Mouse (Mus musculus): ENCODE results near the gene Smg6. TPM values are rescaled to one million over a fixed set of nuclear protein-coding genes. Genes with fewer than 3 reads are reported as not detected.

Gene Smg6
- total RNA-seq, 1 experiment = 19.9 TPM

DNA sequence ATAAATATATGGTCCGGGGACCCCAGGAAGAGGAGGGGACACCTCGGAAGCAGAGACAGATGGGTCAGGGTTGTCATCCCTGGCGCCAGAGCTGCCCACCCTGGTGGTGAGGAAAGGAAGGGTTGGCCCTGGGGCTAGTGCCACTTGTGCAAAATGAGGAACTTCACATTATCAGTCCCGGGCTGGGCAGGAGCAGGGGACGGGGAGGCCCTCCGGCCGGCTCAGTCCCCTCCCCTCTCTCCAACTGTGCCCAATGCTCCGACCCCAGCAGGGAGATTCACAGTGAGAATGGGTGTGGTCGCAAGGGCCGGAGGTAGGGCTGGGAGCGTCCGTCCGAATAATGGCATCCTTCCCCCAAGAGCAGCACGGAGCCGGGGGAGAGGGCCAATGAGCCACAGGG is 239.1 kb downstream of the Smg6 start:
- H3K36me3 ChIP-seq (ENCODE audit: control insufficient read depth, insufficient read depth, low read length, poor library complexity, severe bottlenecking) = no peaks in the 10 kb centered on the region; the same call in 1 of the 2 replicates
- peaks cover 0 to 12% of the 10 kb centered on the region in 2 experiments; a peak in 1 of 4 replicates for H3K4me1 ChIP-seq (ENCODE audit: control insufficient read depth in 2 of 2, insufficient read depth in 2 of 2, low read length in 2 of 2, poor library complexity in 1 of 2)
- in situ Hi-C loops (cut with MboI; ENCODE audit: low sequenced_read_pairs in 2 of 2, unreplicated experiment in 2 of 2) = no loop called here
- no peak overlapping the region for H3K27ac ChIP-seq (ENCODE audit: insufficient read depth, low read depth, low read length, poor library complexity, severe bottlenecking)
- TF ChIP-seq HCFC1 (IDR thresholded peaks at IDR 0.05; ENCODE audit: borderline replicate concordance, insufficient read depth, low read length) (no peak), CHD2 (IDR thresholded peaks at IDR 0.05; ENCODE audit: low read depth, low read length) (no peak), ZNF384 (IDR thresholded peaks at IDR 0.05; ENCODE audit: low read depth, low read length) (no peak), MAFK (IDR thresholded peaks at IDR 0.05; ENCODE audit: insufficient read depth, low read depth, low read length) (no peak), ZC3H11A (IDR thresholded peaks at IDR 0.05; ENCODE audit: borderline replicate concordance, low read depth, low read length) (no peak)
- DNase-seq (ENCODE audit: low read depth, low spot score) = no peak
- H3K4me3 ChIP-seq (ENCODE audit: insufficient read depth in 1 of 2, low read depth in 1 of 2, low read length in 2 of 2, poor library complexity in 1 of 2, severe bottlenecking in 1 of 2) = peak overlapping the region; percentile 2 to 32; a peak in 2 of 4 replicates
- no peaks in the 10 kb centered on the region for H3K9me3 ChIP-seq (ENCODE audit: control insufficient read depth, insufficient read depth, low read depth, low read length)
- no peak overlapping the region for H3K9ac ChIP-seq (ENCODE audit: insufficient read depth, low read depth, low read length, poor library complexity, severe bottlenecking)

DNA sequence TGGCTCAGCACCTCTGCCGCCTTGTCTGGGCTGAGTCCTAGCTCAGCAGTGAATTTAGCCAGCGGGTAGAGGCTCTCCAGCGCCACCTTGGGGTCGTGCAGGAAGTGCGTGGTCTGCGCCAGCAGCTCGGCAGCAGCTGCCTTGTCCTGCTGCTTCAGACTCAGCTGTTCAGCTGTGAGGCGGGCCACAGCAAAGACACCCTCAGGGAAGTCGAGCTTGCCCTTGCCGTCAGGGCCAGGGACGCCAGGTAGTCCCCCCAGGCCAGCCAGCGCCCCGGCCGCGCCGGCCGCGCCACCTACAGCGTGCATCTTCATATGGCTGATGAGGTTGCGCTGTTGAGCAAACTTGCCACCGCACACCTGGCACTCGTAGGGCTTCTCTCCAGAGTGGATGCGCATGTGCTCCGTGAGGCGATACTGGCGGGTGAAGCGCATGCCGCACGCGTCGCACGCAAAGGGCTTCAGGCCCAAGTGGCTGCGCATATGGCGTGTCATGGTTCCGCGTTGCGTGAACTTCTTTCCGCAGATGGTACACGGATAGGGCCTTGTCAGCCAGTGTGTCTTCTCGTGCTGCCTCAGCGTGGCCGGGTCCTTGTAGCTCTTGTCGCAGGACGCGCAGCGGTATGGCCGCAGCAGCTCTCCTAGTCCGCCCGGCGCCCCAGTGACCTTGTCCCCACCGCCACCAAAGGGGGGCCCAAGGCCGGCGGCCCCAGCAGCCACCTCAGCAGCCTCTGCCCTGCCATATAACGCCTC is 240.0 kb downstream of the Smg6 start:
- in situ Hi-C loops (cut with MboI; ENCODE audit: low sequenced_read_pairs in 2 of 2, unreplicated experiment in 2 of 2) = no loop called here
- TF ChIP-seq CHD2 (IDR thresholded peaks at IDR 0.05; ENCODE audit: low read depth, low read length) = no peak
- no peak for TF ChIP-seq ZNF384 (IDR thresholded peaks at IDR 0.05; ENCODE audit: low read depth, low read length)
- TF ChIP-seq MAFK (IDR thresholded peaks at IDR 0.05; ENCODE audit: insufficient read depth, low read depth, low read length) = peak; percentile 8; the same call in 1 of the 2 replicates
- Histone ChIP-seq H3K27ac (ENCODE audit: insufficient read depth, low read depth, low read length, poor library complexity, severe bottlenecking) (no peak overlapping the region), H3K36me3 (ENCODE audit: control insufficient read depth, insufficient read depth, low read length, poor library complexity, severe bottlenecking) (no peaks in the 10 kb centered on the region; the same call in 1 of the 2 replicates), H3K9ac (ENCODE audit: insufficient read depth, low read depth, low read length, poor library complexity, severe bottlenecking) (0 out of 2 replicates have a peak overlapping the region, but pooled peaks have one; percentile 4), H3K4me3 (ENCODE audit: insufficient read depth in 1 of 2, low read depth in 1 of 2, low read length in 2 of 2, poor library complexity in 1 of 2, severe bottlenecking in 1 of 2) (peak overlapping the region; percentile 2 to 43; a peak in 3 of 4 replicates), H3K4me1 (ENCODE audit: control insufficient read depth in 2 of 2, insufficient read depth in 2 of 2, low read length in 2 of 2, poor library complexity in 1 of 2) (peaks cover 0 to 12% of the 10 kb centered on the region in 2 experiments; a peak in 1 of 4 replicates), H3K9me3 (ENCODE audit: control insufficient read depth, insufficient read depth, low read depth, low read length) (no peaks in the 10 kb centered on the region)
- DNase-seq (ENCODE audit: low read depth, low spot score) = peak; percentile 77

DNA sequence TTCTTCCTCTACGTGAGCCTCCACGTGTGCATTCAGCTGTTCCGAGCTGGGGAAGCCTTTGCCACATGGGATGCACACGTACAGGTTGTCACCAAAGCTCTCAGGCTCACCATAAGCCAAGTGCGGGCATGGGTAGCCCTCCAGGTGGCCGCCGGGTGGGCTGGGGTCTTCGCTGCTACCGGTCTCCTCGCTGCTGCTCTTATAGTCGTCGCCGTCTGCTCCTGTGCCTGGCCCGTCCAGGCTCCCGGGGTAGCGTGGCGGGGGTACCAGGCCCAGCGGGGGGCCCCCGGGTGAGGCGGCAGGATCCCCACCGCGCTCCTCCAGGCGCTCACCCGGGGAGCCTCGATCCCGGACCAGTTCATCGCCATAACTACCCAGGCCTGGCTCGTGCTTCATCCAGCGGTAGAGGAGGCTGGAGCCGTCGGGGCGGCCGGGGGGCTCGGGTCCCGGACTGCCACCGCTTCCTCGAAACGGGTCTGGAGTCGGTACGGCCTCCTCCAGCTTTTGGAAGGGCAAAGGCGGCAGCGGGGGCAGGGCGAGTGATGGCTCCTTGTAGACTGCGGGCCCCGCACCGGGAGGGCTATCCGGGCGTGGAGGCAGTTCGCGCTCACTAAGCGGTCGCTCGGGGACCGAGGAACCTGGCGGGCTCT is 240.7 kb downstream of the Smg6 start:
- no peak overlapping the region for H3K27ac ChIP-seq (ENCODE audit: insufficient read depth, low read depth, low read length, poor library complexity, severe bottlenecking)
- no peak for DNase-seq (ENCODE audit: low read depth, low spot score)
- TF ChIP-seq HCFC1 (IDR thresholded peaks at IDR 0.05; ENCODE audit: borderline replicate concordance, insufficient read depth, low read length) (no peak), ZC3H11A (IDR thresholded peaks at IDR 0.05; ENCODE audit: borderline replicate concordance, low read depth, low read length) (no peak), CHD2 (IDR thresholded peaks at IDR 0.05; ENCODE audit: low read depth, low read length) (no peak), MAFK (IDR thresholded peaks at IDR 0.05; ENCODE audit: insufficient read depth, low read depth, low read length) (no peak), ZNF384 (IDR thresholded peaks at IDR 0.05; ENCODE audit: low read depth, low read length) (no peak)
- in situ Hi-C loops (cut with MboI; ENCODE audit: low sequenced_read_pairs in 2 of 2, unreplicated experiment in 2 of 2) = no loop called here
- peaks cover 0 to 12% of the 10 kb centered on the region in 2 experiments; a peak in 1 of 4 replicates for H3K4me1 ChIP-seq (ENCODE audit: control insufficient read depth in 2 of 2, insufficient read depth in 2 of 2, low read length in 2 of 2, poor library complexity in 1 of 2)
- H3K9ac ChIP-seq (ENCODE audit: insufficient read depth, low read depth, low read length, poor library complexity, severe bottlenecking) = peak overlapping the region; percentile 37; the same call in 1 of the 2 replicates
- peak overlapping the region; percentile 43 to 44; a peak in 3 of 4 replicates for H3K4me3 ChIP-seq (ENCODE audit: insufficient read depth in 1 of 2, low read depth in 1 of 2, low read length in 2 of 2, poor library complexity in 1 of 2, severe bottlenecking in 1 of 2)
- H3K9me3 ChIP-seq (ENCODE audit: control insufficient read depth, insufficient read depth, low read depth, low read length) = no peaks in the 10 kb centered on the region
- no peaks in the 10 kb centered on the region; the same call in 1 of the 2 replicates for H3K36me3 ChIP-seq (ENCODE audit: control insufficient read depth, insufficient read depth, low read length, poor library complexity, severe bottlenecking)

DNA sequence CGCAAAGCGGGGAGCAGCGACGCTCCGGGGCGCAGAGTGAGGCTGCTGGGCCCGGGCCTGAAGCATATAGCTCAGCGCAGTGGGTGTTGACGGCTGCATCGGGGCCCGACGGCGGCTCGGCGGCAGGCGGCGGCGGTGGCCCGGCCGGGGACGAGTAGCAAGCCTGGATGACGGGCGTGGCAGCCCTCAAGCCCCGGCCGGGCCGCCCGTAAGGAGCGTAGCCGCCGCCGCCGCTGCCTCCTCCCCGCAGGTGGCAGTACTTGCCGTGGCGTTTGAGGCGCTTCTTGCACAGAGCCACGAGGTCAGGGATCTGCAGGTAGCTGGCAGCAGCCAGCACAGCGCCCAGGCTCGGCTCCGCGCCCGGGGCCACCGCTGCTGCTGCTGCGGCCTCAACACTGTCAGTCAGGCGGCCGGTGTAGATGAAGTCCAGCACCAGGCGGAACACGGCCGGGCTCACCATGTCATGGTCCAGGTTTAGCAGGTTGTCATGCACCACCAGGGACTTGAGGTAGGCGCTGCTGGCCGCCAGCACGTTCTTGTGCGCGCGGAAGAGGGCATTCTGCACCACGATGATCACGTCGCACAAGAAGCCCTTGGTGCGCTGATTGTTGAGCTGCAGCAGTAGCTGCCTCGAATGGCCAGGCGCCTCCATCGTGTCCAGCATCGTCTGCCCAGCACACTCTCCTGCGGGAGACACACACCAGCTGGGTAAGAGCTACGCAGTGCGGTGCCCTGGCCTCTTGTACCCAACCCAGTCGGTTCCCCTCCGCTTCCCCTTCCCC is 241.4 kb downstream of the Smg6 start:
- no peaks in the 10 kb centered on the region; the same call in 1 of the 2 replicates for H3K36me3 ChIP-seq (ENCODE audit: control insufficient read depth, insufficient read depth, low read length, poor library complexity, severe bottlenecking)
- no peak for DNase-seq (ENCODE audit: low read depth, low spot score)
- H3K4me3 ChIP-seq (ENCODE audit: insufficient read depth in 1 of 2, low read depth in 1 of 2, low read length in 2 of 2, poor library complexity in 1 of 2, severe bottlenecking in 1 of 2) = peak overlapping the region; percentile 43 to 44; a peak in 3 of 4 replicates
- peaks cover 0 to 15% of the 10 kb centered on the region in 2 experiments; a peak in 1 of 4 replicates for H3K4me1 ChIP-seq (ENCODE audit: control insufficient read depth in 2 of 2, insufficient read depth in 2 of 2, low read length in 2 of 2, poor library complexity in 1 of 2)
- H3K9me3 ChIP-seq (ENCODE audit: control insufficient read depth, insufficient read depth, low read depth, low read length) = no peaks in the 10 kb centered on the region
- TF ChIP-seq HCFC1 (IDR thresholded peaks at IDR 0.05; ENCODE audit: borderline replicate concordance, insufficient read depth, low read length) = no peak
- no peak for TF ChIP-seq ZNF384 (IDR thresholded peaks at IDR 0.05; ENCODE audit: low read depth, low read length)
- TF ChIP-seq MAFK (IDR thresholded peaks at IDR 0.05; ENCODE audit: insufficient read depth, low read depth, low read length) = no peak
- no peak for TF ChIP-seq CHD2 (IDR thresholded peaks at IDR 0.05; ENCODE audit: low read depth, low read length)
- no peak for TF ChIP-seq ZC3H11A (IDR thresholded peaks at IDR 0.05; ENCODE audit: borderline replicate concordance, low read depth, low read length)
- in situ Hi-C loops (cut with MboI; ENCODE audit: low sequenced_read_pairs in 2 of 2, unreplicated experiment in 2 of 2) = no loop called here
- H3K9ac ChIP-seq (ENCODE audit: insufficient read depth, low read depth, low read length, poor library complexity, severe bottlenecking) = peak overlapping the region; percentile 37; the same call in 1 of the 2 replicates
- H3K27ac ChIP-seq (ENCODE audit: insufficient read depth, low read depth, low read length, poor library complexity, severe bottlenecking) = no peak overlapping the region
